Mouse (Mus musculus): ENCODE measurements around the gene Sipa1l2. TPM values are rescaled to one million over a fixed set of nuclear protein-coding genes. Genes with fewer than 3 reads are reported as not detected.
A peak's percentile ranks its signal among the peaks of the same experiment; 100 is the strongest.

Gene Sipa1l2
- polyA plus RNA-seq, 1 experiment from 2014 or later, result 10.0 TPM

- Histone ChIP-seq H3K27me3 (replicated peaks; ENCODE audit: control insufficient read depth, insufficient read depth, low read length) (no peaks in the 10 kb centered on the region), H3K9ac (ENCODE audit: low read depth, low read length) (0 out of 2 replicates have a peak overlapping the region, but pooled peaks have one; percentile 19), H3K36me3 (ENCODE audit: control insufficient read depth, insufficient read depth, low read length) (no peaks in the 10 kb centered on the region), H3K4me2 (ENCODE audit: low read depth, low read length) (no peak overlapping the region), H3K4me1 (ENCODE audit: control insufficient read depth, insufficient read depth, low read length) (peaks cover 4% of the 10 kb centered on the region; the same call in 1 of the 2 replicates), H3K27ac (replicated peaks; ENCODE audit: low read depth, low read length) (no peak overlapping the region), H3K9me3 (ENCODE audit: control insufficient read depth, low read length) (no peaks in the 10 kb centered on the region), H3K4me3 (ENCODE audit: low read depth, low read length) (no peak overlapping the region)
- ATAC-seq (ENCODE audit: low read depth) (no peak), DNase-seq (ENCODE audit: low spot score) (no peak)
- 59% methylated on average over 3 of the region's 3 CpGs for WGBS
Observed at GRCm38 (mm10) chr8:125590363-125590762, 20.8 kb upstream of the Sipa1l2 start.

DNA sequence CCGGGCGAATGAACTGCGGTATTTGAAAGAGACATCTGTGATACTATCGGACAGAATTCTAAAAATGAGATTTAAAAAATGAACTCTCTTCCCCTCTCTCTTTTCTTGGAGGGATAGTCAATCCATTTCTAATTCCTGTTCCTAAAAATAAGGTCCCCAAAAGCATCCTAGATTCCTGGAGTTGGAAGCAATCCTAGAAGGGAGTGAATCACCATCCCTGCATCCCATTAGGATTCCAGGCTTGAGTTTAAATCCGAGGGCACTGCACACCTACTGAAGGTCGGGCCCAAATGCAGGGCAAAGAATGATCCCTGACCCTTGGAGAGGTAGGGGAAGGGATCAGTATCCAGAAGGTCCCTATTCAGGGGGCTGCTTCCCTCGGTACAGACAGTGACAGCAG, 17.0 kb upstream of the Sipa1l2 start:
- H3K9ac ChIP-seq (ENCODE audit: low read depth, low read length), result no peak overlapping the region
- H3K36me3 ChIP-seq (ENCODE audit: control insufficient read depth, insufficient read depth, low read length), result no peaks in the 10 kb centered on the region
- H3K27ac ChIP-seq (replicated peaks; ENCODE audit: low read depth, low read length), result no peak overlapping the region
- no peaks in the 10 kb centered on the region for H3K27me3 ChIP-seq (replicated peaks; ENCODE audit: control insufficient read depth, insufficient read depth, low read length)
- no peak overlapping the region for H3K4me3 ChIP-seq (ENCODE audit: low read depth, low read length)
- H3K4me1 ChIP-seq (ENCODE audit: control insufficient read depth, insufficient read depth, low read length), result 0 out of 2 replicates have a peak, but pooled peaks cover 4% of the 10 kb centered on the region
- no peaks in the 10 kb centered on the region for H3K9me3 ChIP-seq (ENCODE audit: control insufficient read depth, low read length)
- DNase-seq (ENCODE audit: low spot score) (no peak), ATAC-seq (ENCODE audit: low read depth) (no peak)
- H3K4me2 ChIP-seq (ENCODE audit: low read depth, low read length), result no peak overlapping the region
- WGBS, result 64% methylated on average over 7 of the region's 7 CpGs

- 64% methylated on average over 3 of the region's 3 CpGs for WGBS
- Histone ChIP-seq H3K36me3 (ENCODE audit: control insufficient read depth, insufficient read depth, low read length) (no peaks in the 10 kb centered on the region), H3K27me3 (replicated peaks; ENCODE audit: control insufficient read depth, insufficient read depth, low read length) (no peaks in the 10 kb centered on the region), H3K9me3 (ENCODE audit: control insufficient read depth, low read length) (no peaks in the 10 kb centered on the region), H3K9ac (ENCODE audit: low read depth, low read length) (no peak overlapping the region), H3K4me3 (ENCODE audit: low read depth, low read length) (no peak overlapping the region), H3K4me2 (ENCODE audit: low read depth, low read length) (no peak overlapping the region), H3K27ac (replicated peaks; ENCODE audit: low read depth, low read length) (no peak overlapping the region), H3K4me1 (ENCODE audit: control insufficient read depth, insufficient read depth, low read length) (no peaks in the 10 kb centered on the region)
- peak; percentile 43 for DNase-seq (ENCODE audit: low spot score)
- ATAC-seq (ENCODE audit: low read depth), result 0 out of 2 replicates have a peak, but pooled peaks have one; percentile 44
Observed at GRCm38 (mm10) chr8:125584276-125584675, 14.7 kb upstream of the Sipa1l2 start.

GRCm38 (mm10) chr8:125580426-125580825, 10.8 kb upstream of the Sipa1l2 start:
- WGBS, result 83% methylated on average over 5 of the region's 5 CpGs
- no peaks in the 10 kb centered on the region for H3K36me3 ChIP-seq (ENCODE audit: control insufficient read depth, insufficient read depth, low read length)
- DNase-seq (ENCODE audit: low spot score) (no peak), ATAC-seq (ENCODE audit: low read depth) (no peak)
- H3K4me3 ChIP-seq (ENCODE audit: low read depth, low read length), result no peak overlapping the region
- no peak overlapping the region for H3K4me2 ChIP-seq (ENCODE audit: low read depth, low read length)
- no peak overlapping the region for H3K27ac ChIP-seq (replicated peaks; ENCODE audit: low read depth, low read length)
- H3K27me3 ChIP-seq (replicated peaks; ENCODE audit: control insufficient read depth, insufficient read depth, low read length), result no peaks in the 10 kb centered on the region
- no peaks in the 10 kb centered on the region for H3K4me1 ChIP-seq (ENCODE audit: control insufficient read depth, insufficient read depth, low read length)
- peaks cover 6% of the 10 kb centered on the region; the same call in 1 of the 2 replicates for H3K9me3 ChIP-seq (ENCODE audit: control insufficient read depth, low read length)
- no peak overlapping the region for H3K9ac ChIP-seq (ENCODE audit: low read depth, low read length)

DNA sequence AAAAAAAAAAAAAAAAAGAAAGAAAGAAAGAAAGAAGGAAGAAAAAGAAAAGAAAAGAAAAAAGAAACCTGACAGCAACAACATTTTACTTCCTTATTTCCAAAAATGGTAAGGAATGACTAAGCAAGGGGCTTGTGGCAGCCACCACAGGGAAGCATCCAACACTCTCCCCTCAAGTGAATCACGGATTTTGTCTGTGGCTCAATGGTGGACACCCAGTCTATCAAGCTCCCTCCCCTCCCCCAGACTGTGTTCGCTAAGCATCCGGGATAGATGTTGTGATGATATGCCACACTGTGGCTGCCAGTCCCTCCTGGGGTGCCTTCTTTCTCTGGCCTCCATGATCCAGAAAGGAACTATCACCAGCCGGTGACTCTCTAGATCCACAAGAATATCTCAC, 6.5 kb upstream of the Sipa1l2 start:
- WGBS, result 85% methylated on average over 4 of the region's 4 CpGs

GRCm38 (mm10) chr8:125574280-125574679, 4.7 kb upstream of the Sipa1l2 start:
- H3K9me3 ChIP-seq (ENCODE audit: control insufficient read depth, low read length), result peaks cover 6% of the 10 kb centered on the region; the same call in 1 of the 2 replicates
- H3K27me3 ChIP-seq (replicated peaks; ENCODE audit: control insufficient read depth, insufficient read depth, low read length), result no peaks in the 10 kb centered on the region
- H3K36me3 ChIP-seq (ENCODE audit: control insufficient read depth, insufficient read depth, low read length), result no peaks in the 10 kb centered on the region
- no peak overlapping the region for H3K4me2 ChIP-seq (ENCODE audit: low read depth, low read length)
- no peak overlapping the region for H3K4me3 ChIP-seq (ENCODE audit: low read depth, low read length)
- no peak for ATAC-seq (ENCODE audit: low read depth)
- peak; percentile 82 for DNase-seq (ENCODE audit: low spot score)
- no peak overlapping the region for H3K27ac ChIP-seq (replicated peaks; ENCODE audit: low read depth, low read length)
- 30% methylated on average over 4 of the region's 4 CpGs for WGBS
- H3K4me1 ChIP-seq (ENCODE audit: control insufficient read depth, insufficient read depth, low read length), result no peaks in the 10 kb centered on the region; the same call in 1 of the 2 replicates
- no peak overlapping the region for H3K9ac ChIP-seq (ENCODE audit: low read depth, low read length)

More for the DNA sequence above, 6.5 kb upstream of the Sipa1l2 start:
- Histone ChIP-seq H3K27ac (replicated peaks; ENCODE audit: low read depth, low read length) (no peak overlapping the region), H3K9ac (ENCODE audit: low read depth, low read length) (no peak overlapping the region), H3K36me3 (ENCODE audit: control insufficient read depth, insufficient read depth, low read length) (no peaks in the 10 kb centered on the region), H3K4me3 (ENCODE audit: low read depth, low read length) (no peak overlapping the region), H3K27me3 (replicated peaks; ENCODE audit: control insufficient read depth, insufficient read depth, low read length) (no peaks in the 10 kb centered on the region), H3K4me2 (ENCODE audit: low read depth, low read length) (no peak overlapping the region), H3K9me3 (ENCODE audit: control insufficient read depth, low read length) (peaks cover 6% of the 10 kb centered on the region; the same call in 1 of the 2 replicates), H3K4me1 (ENCODE audit: control insufficient read depth, insufficient read depth, low read length) (no peaks in the 10 kb centered on the region)
- ATAC-seq (ENCODE audit: low read depth) (no peak), DNase-seq (ENCODE audit: low spot score) (no peak)

DNA sequence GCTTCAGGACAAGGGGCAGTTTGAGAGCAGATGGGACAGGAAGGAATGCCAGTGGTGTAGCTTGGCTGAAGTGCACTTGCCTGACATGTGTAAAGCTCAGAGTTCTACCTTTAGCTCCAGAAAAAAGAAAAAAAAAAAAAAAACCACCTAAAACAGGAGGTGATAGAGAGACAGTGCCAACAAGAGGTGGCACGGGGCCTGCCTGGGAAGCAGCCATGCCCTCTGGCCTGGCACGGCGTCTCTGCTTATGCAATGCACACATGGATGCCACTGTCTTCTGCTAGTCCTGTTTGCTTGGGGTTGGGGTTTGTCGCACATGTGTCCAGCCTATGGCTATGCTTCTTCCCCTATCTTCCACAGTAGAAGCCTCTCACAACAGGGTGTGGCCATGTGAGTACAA, 2.6 kb upstream of the Sipa1l2 start:
- DNase-seq (ENCODE audit: low spot score), result no peak
- ATAC-seq (ENCODE audit: low read depth), result no peak
- Histone ChIP-seq H3K36me3 (ENCODE audit: control insufficient read depth, insufficient read depth, low read length) (no peaks in the 10 kb centered on the region), H3K27ac (replicated peaks; ENCODE audit: low read depth, low read length) (no peak overlapping the region), H3K9me3 (ENCODE audit: control insufficient read depth, low read length) (no peaks in the 10 kb centered on the region), H3K4me1 (ENCODE audit: control insufficient read depth, insufficient read depth, low read length) (peaks cover 10% of the 10 kb centered on the region), H3K9ac (ENCODE audit: low read depth, low read length) (no peak overlapping the region), H3K27me3 (replicated peaks; ENCODE audit: control insufficient read depth, insufficient read depth, low read length) (no peaks in the 10 kb centered on the region), H3K4me3 (ENCODE audit: low read depth, low read length) (no peak overlapping the region), H3K4me2 (ENCODE audit: low read depth, low read length) (no peak overlapping the region)
- WGBS, result 95% methylated on average over 4 of the region's 4 CpGs

DNA sequence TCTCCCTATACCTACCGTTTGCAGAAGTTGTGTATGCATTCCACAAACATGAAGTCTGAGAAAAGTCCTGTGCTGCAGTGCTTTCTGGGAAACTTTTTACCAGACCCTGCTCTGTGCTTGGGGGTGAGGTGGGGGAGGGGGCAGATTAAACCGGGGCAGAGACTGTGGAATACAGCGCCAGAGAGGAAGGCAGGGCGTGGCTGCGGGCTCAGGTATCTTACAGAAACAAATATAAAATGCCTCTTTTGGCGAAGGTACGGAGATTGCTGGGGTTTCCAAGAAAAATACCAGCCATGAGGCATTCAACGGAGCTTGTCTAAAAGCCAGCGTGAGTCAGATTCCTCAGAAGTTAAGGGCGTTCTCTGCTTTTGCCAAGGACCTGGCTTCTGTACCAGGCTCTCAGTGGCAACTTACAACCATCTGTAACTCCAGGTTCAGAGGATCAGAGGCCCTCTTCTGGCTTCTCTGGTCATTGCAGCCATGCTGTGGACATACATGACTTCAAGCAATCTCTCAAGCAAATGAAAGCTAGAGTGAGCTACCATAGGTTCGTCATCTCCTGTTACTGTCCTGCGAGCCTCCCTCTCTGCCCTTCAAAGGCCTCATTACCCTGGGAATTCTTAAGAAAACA, 1.3 kb upstream of the Sipa1l2 start:
- ATAC-seq (ENCODE audit: low read depth), result no peak
- Histone ChIP-seq H3K27me3 (replicated peaks; ENCODE audit: control insufficient read depth, insufficient read depth, low read length) (no peaks in the 10 kb centered on the region), H3K4me1 (ENCODE audit: control insufficient read depth, insufficient read depth, low read length) (peaks cover 10% of the 10 kb centered on the region), H3K9ac (ENCODE audit: low read depth, low read length) (no peak overlapping the region), H3K36me3 (ENCODE audit: control insufficient read depth, insufficient read depth, low read length) (no peaks in the 10 kb centered on the region), H3K4me2 (ENCODE audit: low read depth, low read length) (peak overlapping the region; percentile 92; the same call in 1 of the 2 replicates), H3K4me3 (ENCODE audit: low read depth, low read length) (no peak overlapping the region), H3K27ac (replicated peaks; ENCODE audit: low read depth, low read length) (no peak overlapping the region), H3K9me3 (ENCODE audit: control insufficient read depth, low read length) (no peaks in the 10 kb centered on the region)
- no peak for DNase-seq (ENCODE audit: low spot score)
- WGBS, result 65% methylated on average over 12 of the region's 12 CpGs

- peak overlapping the region; percentile 72 for H3K9ac ChIP-seq (ENCODE audit: low read depth, low read length)
- no peak for ATAC-seq (ENCODE audit: low read depth)
- peak overlapping the region; percentile 72 for H3K4me3 ChIP-seq (ENCODE audit: low read depth, low read length)
- H3K9me3 ChIP-seq (ENCODE audit: control insufficient read depth, low read length), result no peaks in the 10 kb centered on the region
- peak overlapping the region; percentile 92 for H3K4me2 ChIP-seq (ENCODE audit: low read depth, low read length)
- DNase-seq (ENCODE audit: low spot score), result no peak
- 16% methylated on average over 11 of the region's 13 CpGs for WGBS
- no peaks in the 10 kb centered on the region for H3K36me3 ChIP-seq (ENCODE audit: control insufficient read depth, insufficient read depth, low read length)
- peak overlapping the region; percentile 52; the same call in 1 of the 2 replicates for H3K27ac ChIP-seq (replicated peaks; ENCODE audit: low read depth, low read length)
- H3K27me3 ChIP-seq (replicated peaks; ENCODE audit: control insufficient read depth, insufficient read depth, low read length), result no peaks in the 10 kb centered on the region
- H3K4me1 ChIP-seq (ENCODE audit: control insufficient read depth, insufficient read depth, low read length), result peaks cover 10% of the 10 kb centered on the region
Observed at GRCm38 (mm10) chr8:125570389-125570788, 781 bp upstream of the Sipa1l2 start.

Data from embryonic facial prominence, embryonic 14.5 days (tissue).